Comparison of ENCODE assay signal across 8 mouse cellular contexts in the genomic region with DNA sequence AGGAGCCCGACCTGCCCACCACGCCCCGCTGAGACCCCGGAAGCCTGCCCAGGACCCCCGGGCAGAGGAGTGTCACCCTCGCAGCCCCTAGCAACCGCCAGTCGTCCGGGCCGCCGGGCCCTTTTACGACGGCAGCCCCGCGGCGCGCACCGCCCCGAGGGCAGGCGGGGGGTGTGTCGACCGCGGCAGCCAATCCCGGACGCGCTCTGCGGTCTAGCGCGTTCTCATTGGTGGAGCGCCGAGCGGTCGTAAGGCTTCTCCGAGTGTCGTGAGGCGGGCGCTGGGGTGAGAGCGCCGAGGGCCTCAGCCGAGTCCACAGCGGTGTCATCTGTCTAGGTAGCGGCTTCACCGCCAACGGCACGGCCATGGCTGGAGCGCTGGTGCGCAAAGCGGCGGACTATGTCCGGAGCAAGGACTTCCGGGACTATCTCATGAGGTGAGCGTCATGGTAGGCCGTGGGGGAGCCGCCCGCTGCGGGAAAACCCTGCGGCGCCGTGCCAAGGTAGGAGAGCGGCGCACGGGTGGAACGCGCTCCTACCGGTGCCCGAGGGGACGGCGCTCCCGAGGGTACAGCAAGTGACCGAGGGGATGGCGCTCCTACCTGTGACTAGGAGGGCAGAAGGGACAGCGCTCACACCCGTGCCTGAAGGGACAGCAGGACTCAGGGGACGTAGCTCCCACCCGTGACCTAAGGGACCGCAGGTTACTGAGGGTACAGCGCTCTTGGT. TPM values are rescaled to one million over a fixed set of nuclear protein-coding genes. Genes with fewer than 3 reads are reported as not detected.
A peak's percentile ranks its signal among the peaks of the same experiment; 100 is the strongest.
DNase-seq lines count a peak whose midpoint lies in the region; ATAC-seq and TF ChIP-seq lines count a peak whose summit lies in the region.

No protein-coding gene starts in this region.

- H3K36me3 ChIP-seq in forebrain, embryonic 11.5 days (ENCODE audit: control insufficient read depth, insufficient read depth, low read length), result no peaks in the 10 kb centered on the region
- no peaks in the 10 kb centered on the region for H3K36me3 ChIP-seq in heart, postnatal 0 days (replicated peaks; ENCODE audit: control insufficient read depth, insufficient read depth, low read length)
- no peaks in the 10 kb centered on the region for H3K36me3 ChIP-seq in liver, embryonic 16.5 days (ENCODE audit: control insufficient read depth, insufficient read depth)
- no peaks in the 10 kb centered on the region for H3K36me3 ChIP-seq in neural tube, embryonic 13.5 days
- H3K36me3 ChIP-seq in testis, adult 2 months (ENCODE audit: control insufficient read depth, insufficient read depth, low read length), result no peaks in the 10 kb centered on the region

- no peaks in the 10 kb centered on the region for H3K27me3 ChIP-seq in forebrain, embryonic 11.5 days (ENCODE audit: control insufficient read depth, insufficient read depth, low read length)
- no peaks in the 10 kb centered on the region for H3K27me3 ChIP-seq in heart, postnatal 0 days (ENCODE audit: control insufficient read depth, insufficient read depth, low read length)
- H3K27me3 ChIP-seq in liver, embryonic 16.5 days (ENCODE audit: control insufficient read depth, insufficient read depth, low read depth, low read length), result no peaks in the 10 kb centered on the region
- H3K27me3 ChIP-seq in neural tube, embryonic 13.5 days, result no peaks in the 10 kb centered on the region
- H3K27me3 ChIP-seq in testis, adult 2 months (ENCODE audit: control insufficient read depth, insufficient read depth, low read length), result no peaks in the 10 kb centered on the region

- peak; percentile 98 for ATAC-seq in forebrain, embryonic 11.5 days (replicated peaks; ENCODE audit: low FRiP score)
- peak; percentile 94 for ATAC-seq in heart, postnatal 0 days (ENCODE audit: insufficient read depth, low read depth)
- peak; percentile 97 for ATAC-seq in liver, embryonic 16.5 days (ENCODE audit: low read depth)
- peak; percentile 98 for ATAC-seq in neural tube, embryonic 13.5 days (ENCODE audit: low read depth)

- H3K4me1 ChIP-seq in forebrain, embryonic 11.5 days (replicated peaks; ENCODE audit: control insufficient read depth, insufficient read depth, low read length), result peaks cover 1% of the 10 kb centered on the region; the same call in 1 of the 2 replicates
- peaks cover 11% of the 10 kb centered on the region; the same call in 1 of the 2 replicates for H3K4me1 ChIP-seq in heart, postnatal 0 days (ENCODE audit: control insufficient read depth, insufficient read depth)
- H3K4me1 ChIP-seq in liver, embryonic 16.5 days (ENCODE audit: control insufficient read depth, low read depth, low read length), result peaks cover 23% of the 10 kb centered on the region
- H3K4me1 ChIP-seq in neural tube, embryonic 13.5 days (replicated peaks), result peaks cover 30% of the 10 kb centered on the region
- peaks cover 9% of the 10 kb centered on the region for H3K4me1 ChIP-seq in testis, adult 2 months (ENCODE audit: control insufficient read depth, insufficient read depth, low read length)

- TF ChIP-seq POLR2A in testis, adult 2 months (IDR thresholded peaks at IDR 0.05; ENCODE audit: control insufficient read depth, low read depth, low read length), result peak; percentile 95

- WGBS in forebrain, embryonic 11.5 days, result under 1% methylated on average over 71 of the region's 77 CpGs
- WGBS in heart, postnatal 0 days, result under 1% methylated on average over 77 of the region's 77 CpGs
- under 1% methylated on average over 70 of the region's 77 CpGs for WGBS in liver, embryonic 16.5 days (ENCODE audit: insufficient replicate concordance)
- under 1% methylated on average over 73 of the region's 77 CpGs for WGBS in neural tube, embryonic 13.5 days

- peak; percentile 90 to 93 for DNase-seq in CD8-positive naive resting alpha-beta T cell, adult 2 months (ENCODE audit: low read depth in 2 of 2, low spot score in 2 of 2)
- DNase-seq in c-Kit-positive CD71-negative TER-119-negative erythroid progenitor cells, embryonic 14.5 days (ENCODE audit: low read depth), result peak; percentile 89
- DNase-seq in forebrain, embryonic 11.5 days (ENCODE audit: low spot score), result peak; percentile 96
- peak; percentile 97 for DNase-seq in heart, postnatal 0 days (ENCODE audit: low spot score)
- DNase-seq in kidney, postnatal 4 days, result peak; percentile 95 to 98

- TF ChIP-seq CTCF in heart, postnatal 0 days (IDR thresholded peaks at IDR 0.05; ENCODE audit: low read depth), result 0 out of 2 replicates have a peak, but pooled peaks have one; percentile 19
- peak; percentile 18 for TF ChIP-seq CTCF in testis, adult 2 months (IDR thresholded peaks at IDR 0.05; ENCODE audit: control insufficient read depth, insufficient read depth, insufficient replicate concordance, low read depth, low read length)

- peak overlapping the region; percentile 78 for H3K9ac ChIP-seq in forebrain, embryonic 11.5 days (ENCODE audit: low read length)
- peak overlapping the region; percentile 87 for H3K9ac ChIP-seq in heart, postnatal 0 days (replicated peaks; ENCODE audit: low read depth, low read length)
- peak overlapping the region; percentile 78 for H3K9ac ChIP-seq in liver, embryonic 16.5 days (ENCODE audit: low read depth, low read length)
- peak overlapping the region; percentile 88 for H3K9ac ChIP-seq in neural tube, embryonic 13.5 days

- H3K4me2 ChIP-seq in forebrain, embryonic 11.5 days (ENCODE audit: low read depth, low read length, severe bottlenecking), result peak overlapping the region; percentile 99
- H3K4me2 ChIP-seq in heart, postnatal 0 days (ENCODE audit: low read depth, low read length), result peak overlapping the region; percentile 90
- peak overlapping the region; percentile 95 for H3K4me2 ChIP-seq in liver, embryonic 16.5 days (ENCODE audit: low read depth, low read length)
- peak overlapping the region; percentile 99 for H3K4me2 ChIP-seq in neural tube, embryonic 13.5 days

- H3K27ac ChIP-seq in forebrain, embryonic 11.5 days (ENCODE audit: low read depth, low read length), result peak overlapping the region; percentile 59; the same call in 1 of the 2 replicates
- H3K27ac ChIP-seq in heart, postnatal 0 days (ENCODE audit: low read depth), result peak overlapping the region; percentile 99
- H3K27ac ChIP-seq in liver, embryonic 16.5 days (ENCODE audit: low read length), result peak overlapping the region; percentile 90
- H3K27ac ChIP-seq in neural tube, embryonic 13.5 days (replicated peaks), result peak overlapping the region; percentile 95
- peak overlapping the region; percentile 95 for H3K27ac ChIP-seq in testis, adult 2 months (ENCODE audit: control insufficient read depth, insufficient read depth, low read depth, low read length)

- H3K4me3 ChIP-seq in forebrain, embryonic 11.5 days (ENCODE audit: low read depth, low read length), result peak overlapping the region; percentile 78
- peak overlapping the region; percentile 85 for H3K4me3 ChIP-seq in heart, postnatal 0 days (ENCODE audit: low read depth, low read length)
- peak overlapping the region; percentile 71 for H3K4me3 ChIP-seq in liver, embryonic 16.5 days (ENCODE audit: low read depth, low read length)
- peak overlapping the region; percentile 83 for H3K4me3 ChIP-seq in neural tube, embryonic 13.5 days
- peak overlapping the region; percentile 85 for H3K4me3 ChIP-seq in testis, adult 2 months (ENCODE audit: control insufficient read depth, low read depth, low read length)

- TF ChIP-seq EP300 in heart, postnatal 0 days (IDR thresholded peaks at IDR 0.05; ENCODE audit: low read depth), result 0 out of 2 replicates have a peak, but pooled peaks have one; percentile 54

- H3K9me3 ChIP-seq in forebrain, embryonic 11.5 days (ENCODE audit: control insufficient read depth, low read length), result no peaks in the 10 kb centered on the region
- no peaks in the 10 kb centered on the region for H3K9me3 ChIP-seq in heart, postnatal 0 days (replicated peaks; ENCODE audit: control insufficient read depth, low read length)
- no peaks in the 10 kb centered on the region for H3K9me3 ChIP-seq in liver, embryonic 16.5 days (replicated peaks; ENCODE audit: control insufficient read depth, low read length)
- no peaks in the 10 kb centered on the region for H3K9me3 ChIP-seq in neural tube, embryonic 13.5 days

RNA-seq across cellular contexts. Expression of a gene that starts 1.0 kb away (rescaled TPM):
- polyA plus RNA-seq in forebrain, embryonic 11.5 days (2014; fragmentation: Nextera tagmentation; extraction: Ambion mirVana), result 87.7 and 87.9 TPM in 2 replicates
- 878 and 986 TPM in 2 replicates for total RNA-seq in heart, postnatal 0 days (2014; rRNA removed; ENCODE audit: low replicate concordance)
- 744 and 806 TPM in 2 replicates for polyA plus RNA-seq in heart, postnatal 0 days (2015; fragmentation: Nextera tagmentation; extraction: Ambion mirVana)
- 168 and 173 TPM in 2 replicates for polyA plus RNA-seq in liver, embryonic 16.5 days (2015; fragmentation: Nextera tagmentation; extraction: Ambion mirVana)
- 290 and 317 TPM in 2 replicates for polyA plus RNA-seq in neural tube, embryonic 13.5 days (2015; fragmentation: Nextera tagmentation; extraction: Ambion mirVana)
- 36.7 and 42.3 TPM in 2 replicates for polyA plus RNA-seq in testis, adult 2 months (2012; rRNA removed)

RNA-seq across cellular contexts. Expression of a gene that starts 27.2 kb away (rescaled TPM):
- 54.8 and 69.1 TPM in 2 replicates for polyA plus RNA-seq in forebrain, embryonic 11.5 days (2014; fragmentation: Nextera tagmentation; extraction: Ambion mirVana)
- total RNA-seq in heart, postnatal 0 days (2014; rRNA removed; ENCODE audit: low replicate concordance), result 29.2 and 68.5 TPM in 2 replicates
- polyA plus RNA-seq in heart, postnatal 0 days (2015; fragmentation: Nextera tagmentation; extraction: Ambion mirVana), result 54.4 and 57.3 TPM in 2 replicates
- polyA plus RNA-seq in liver, embryonic 16.5 days (2015; fragmentation: Nextera tagmentation; extraction: Ambion mirVana), result 44.5 and 47.4 TPM in 2 replicates
- 149 and 165 TPM in 2 replicates for polyA plus RNA-seq in neural tube, embryonic 13.5 days (2015; fragmentation: Nextera tagmentation; extraction: Ambion mirVana)
- 34.6 and 40.9 TPM in 2 replicates for polyA plus RNA-seq in testis, adult 2 months (2012; rRNA removed)

RNA-seq across cellular contexts. Expression of a gene that starts 47.8 kb away (rescaled TPM):
- not detected in 2 replicates for polyA plus RNA-seq in forebrain, embryonic 11.5 days (2014; fragmentation: Nextera tagmentation; extraction: Ambion mirVana)
- not detected in 2 replicates for total RNA-seq in heart, postnatal 0 days (2014; rRNA removed; ENCODE audit: low replicate concordance)
- polyA plus RNA-seq in heart, postnatal 0 days (2015; fragmentation: Nextera tagmentation; extraction: Ambion mirVana), result not detected in 2 replicates
- 0.08 and 0.11 TPM in 2 replicates for polyA plus RNA-seq in liver, embryonic 16.5 days (2015; fragmentation: Nextera tagmentation; extraction: Ambion mirVana)
- not detected in 2 replicates for polyA plus RNA-seq in neural tube, embryonic 13.5 days (2015; fragmentation: Nextera tagmentation; extraction: Ambion mirVana)
- 14.2 and 15.7 TPM in 2 replicates for polyA plus RNA-seq in testis, adult 2 months (2012; rRNA removed)

RNA-seq across cellular contexts. Expression of a gene that starts 53.6 kb away (rescaled TPM):
- polyA plus RNA-seq in forebrain, embryonic 11.5 days (2014; fragmentation: Nextera tagmentation; extraction: Ambion mirVana), result 1.2 and 1.6 TPM in 2 replicates
- not detected in 2 replicates for total RNA-seq in heart, postnatal 0 days (2014; rRNA removed; ENCODE audit: low replicate concordance)
- 0.10 TPM in 1 of 2 replicates, not detected in the other for polyA plus RNA-seq in heart, postnatal 0 days (2015; fragmentation: Nextera tagmentation; extraction: Ambion mirVana)
- 0.07 TPM in 1 of 2 replicates, not detected in the other for polyA plus RNA-seq in liver, embryonic 16.5 days (2015; fragmentation: Nextera tagmentation; extraction: Ambion mirVana)
- 9.8 TPM in 2 replicates for polyA plus RNA-seq in neural tube, embryonic 13.5 days (2015; fragmentation: Nextera tagmentation; extraction: Ambion mirVana)
- polyA plus RNA-seq in testis, adult 2 months (2012; rRNA removed), result 0.15 and 0.16 TPM in 2 replicates

Comparison
In these comparisons a context has a peak if more than half of its experiments do, and no peak if none do; other contexts are left out.
1. Peak in every context shown above with its lines: DNase-seq, ATAC-seq, H3K4me3 ChIP-seq and H3K27ac ChIP-seq.
2. RNA of a gene that starts 47.8 kb away (polyA plus RNA-seq): 14.2 to 15.7 TPM in testis, adult 2 months; 0.08 to 0.11 TPM in liver, embryonic 16.5 days, not detected in forebrain, embryonic 11.5 days, not detected in heart, postnatal 0 days and not detected in neural tube, embryonic 13.5 days; every median in the first group is over 10 times any median in the second.